Mouse (Mus musculus) adrenal gland, postnatal 14 days (tissue): Measurements from ENCODE around the gene Angptl4. TPM values are rescaled to one million over a fixed set of nuclear protein-coding genes. Genes with fewer than 3 reads are reported as not detected.
"Not testable (repeated sequence)": the region's sequence is repeated elsewhere in the genome, so short reads cannot be mapped to it uniquely, and the experiment has no call there.

ENCODE experiments used
- DNase-seq: peaks from one replicate; pipeline ENCODE4 v3.0.0; 2021; ENCODE audit warnings: mixed read lengths
- total RNA-seq: library from RNA; stranded (reverse); gene quantifications from 2 replicates; pipeline ENCODE4 v1.2.3, GENCODE M21; 2021

Angptl4 gene
- total RNA-seq, 1 experiment from 2014 or later = 121 TPM

- peak; percentile 58 for DNase-seq
Observed at GRCm38 (mm10) chr17:33756108-33756790, 25.4 kb downstream of the Angptl4 start.

- peak; percentile 75 for DNase-seq
Observed at GRCm38 (mm10) chr17:33755418-33756107, 26.1 kb downstream of the Angptl4 start.

GRCm38 (mm10) chr17:33754656-33755055, 27.0 kb downstream of the Angptl4 start:
- DNase-seq = no peak

GRCm38 (mm10) chr17:33752297-33752696, 29.3 kb downstream of the Angptl4 start:
- no peak for DNase-seq

- DNase-seq = no peak
Observed at GRCm38 (mm10) chr17:33751181-33751580, 30.4 kb downstream of the Angptl4 start.

- DNase-seq = peak; percentile 38
Observed at GRCm38 (mm10) chr17:33749451-33749850, 32.2 kb downstream of the Angptl4 start.

GRCm38 (mm10) chr17:33746011-33746410, 35.6 kb downstream of the Angptl4 start:
- peak; percentile 68 for DNase-seq

GRCm38 (mm10) chr17:33744686-33745384, 36.8 kb downstream of the Angptl4 start:
- DNase-seq = no peak

- DNase-seq = no peak
Observed at GRCm38 (mm10) chr17:33742420-33742819, 39.2 kb downstream of the Angptl4 start.

- DNase-seq = not testable (repeated sequence)
Observed at GRCm38 (mm10) chr17:33733526-33733925, 48.1 kb downstream of the Angptl4 start.

- not testable (repeated sequence) for DNase-seq
Observed at GRCm38 (mm10) chr17:33732556-33733083, 49.0 kb downstream of the Angptl4 start.

- DNase-seq = no peak
Observed at GRCm38 (mm10) chr17:33729215-33729614, 52.4 kb downstream of the Angptl4 start.

- no peak for DNase-seq
Observed at GRCm38 (mm10) chr17:33728396-33728795, 53.2 kb downstream of the Angptl4 start.

Other genes with a start within 250 kb of the Angptl4 start
- 1.7 and 7.8 TPM in 2 replicates for gene Myo1f, start 226.1 kb downstream of the Angptl4 start, total RNA-seq
- 32.8 and 38.9 TPM in 2 replicates for gene Zfp414, start 152.7 kb downstream of the Angptl4 start, total RNA-seq
- 0.34 and 0.89 TPM in 2 replicates for gene Pram1, start 143.8 kb downstream of the Angptl4 start, total RNA-seq
- 224 and 229 TPM in 2 replicates for gene Hnrnpm, start 95.0 kb downstream of the Angptl4 start, total RNA-seq
- gene March2, start 63.2 kb downstream of the Angptl4 start, total RNA-seq = 119 and 133 TPM in 2 replicates
- gene Rab11b, start 21.3 kb downstream of the Angptl4 start, total RNA-seq = 217 and 242 TPM in 2 replicates
- 92.4 and 108 TPM in 2 replicates for gene Kank3, start 28.7 kb upstream of the Angptl4 start, total RNA-seq
- 1,257 and 1,514 TPM in 2 replicates for gene Rps28, start 42.7 kb upstream of the Angptl4 start, total RNA-seq
- gene Ndufa7, start 42.7 kb upstream of the Angptl4 start, total RNA-seq = 505 and 552 TPM in 2 replicates
- 31.5 and 36.5 TPM in 2 replicates for gene Cd320, start 61.3 kb upstream of the Angptl4 start, total RNA-seq
- not detected in 2 replicates for gene Gm7029, start 92.0 kb upstream of the Angptl4 start, total RNA-seq
- 11.0 and 12.4 TPM in 2 replicates for gene Kifc1, start 108.8 kb upstream of the Angptl4 start, total RNA-seq
- gene Platr17, start 123.3 kb upstream of the Angptl4 start, total RNA-seq = not detected in 2 replicates
- gene Daxx, start 127.6 kb upstream of the Angptl4 start, total RNA-seq = 27.7 and 32.0 TPM in 2 replicates
- 132 and 145 TPM in 2 replicates for gene Tapbp, start 134.1 kb upstream of the Angptl4 start, total RNA-seq
- 25.5 and 34.5 TPM in 2 replicates for gene Zbtb22, start 134.1 kb upstream of the Angptl4 start, total RNA-seq
- 53.2 and 80.3 TPM in 2 replicates for gene Rgl2, start 147.7 kb upstream of the Angptl4 start, total RNA-seq
- gene Pfdn6, start 158.5 kb upstream of the Angptl4 start, total RNA-seq = 96.2 and 102 TPM in 2 replicates
- 32.9 and 35.7 TPM in 2 replicates for gene Wdr46, start 158.8 kb upstream of the Angptl4 start, total RNA-seq
- gene B3galt4, start 169.7 kb upstream of the Angptl4 start, total RNA-seq = 3.2 and 6.2 TPM in 2 replicates
- gene Vps52, start 174.0 kb upstream of the Angptl4 start, total RNA-seq = 46.8 and 52.9 TPM in 2 replicates
- 760 and 860 TPM in 2 replicates for gene Rps18, start 174.2 kb upstream of the Angptl4 start, total RNA-seq
- gene H2-K1, start 218.5 kb upstream of the Angptl4 start, total RNA-seq = 212 and 322 TPM in 2 replicates
- gene Ring1, start 242.8 kb upstream of the Angptl4 start, total RNA-seq = 36.6 and 42.5 TPM in 2 replicates
- 207 and 212 TPM in 2 replicates for gene H2-Ke6, start 246.2 kb upstream of the Angptl4 start, total RNA-seq
- 127 and 161 TPM in 2 replicates for gene Slc39a7, start 249.9 kb upstream of the Angptl4 start, total RNA-seq
- gene Rxrb, start 250.0 kb upstream of the Angptl4 start, total RNA-seq = 54.5 and 66.6 TPM in 2 replicates